ENCODE assay signal across 7 mouse cellular contexts in genomic region chr19:45058841-45059240, GRCm38 (mm10). TPM values are rescaled to one million over a fixed set of nuclear protein-coding genes. Genes with fewer than 3 reads are reported as not detected.
A peak's percentile ranks its signal among the peaks of the same experiment; 100 is the strongest.
DNase-seq lines count a peak whose midpoint lies in the region; ATAC-seq and TF ChIP-seq lines count a peak whose summit lies in the region.

No protein-coding gene starts in this region.

- no peak for TF ChIP-seq CTCF in spleen, adult 2 months (IDR thresholded peaks at IDR 0.05; ENCODE audit: extremely low read depth, insufficient read depth, insufficient read length, insufficient replicate concordance)
- TF ChIP-seq CTCF in testis, adult 2 months (IDR thresholded peaks at IDR 0.05; ENCODE audit: control insufficient read depth, insufficient read depth, insufficient replicate concordance, low read depth, low read length): no peak

- TF ChIP-seq POLR2A in spleen, adult 2 months (IDR thresholded peaks at IDR 0.05; ENCODE audit: low read depth, low read length): no peak
- TF ChIP-seq POLR2A in testis, adult 2 months (IDR thresholded peaks at IDR 0.05; ENCODE audit: control insufficient read depth, low read depth, low read length): no peak

- 2% methylated on average over 14 of the region's 14 CpGs for WGBS in spleen, adult 2 months
- 2% methylated on average over 14 of the region's 14 CpGs for WGBS in forebrain, embryonic 13.5 days
- WGBS in liver, embryonic 11.5 days: under 1% methylated on average over 14 of the region's 14 CpGs

- H3K27me3 ChIP-seq in spleen, adult 2 months (ENCODE audit: control insufficient read depth, insufficient read depth, low read length): no peaks in the 10 kb centered on the region
- H3K27me3 ChIP-seq in forebrain, embryonic 13.5 days: peaks cover 3% of the 10 kb centered on the region; the same call in 1 of the 2 replicates
- H3K27me3 ChIP-seq in liver, embryonic 11.5 days (replicated peaks; ENCODE audit: control insufficient read depth, insufficient read depth, low read length): peaks cover 2% of the 10 kb centered on the region
- no peaks in the 10 kb centered on the region for H3K27me3 ChIP-seq in testis, adult 2 months (ENCODE audit: control insufficient read depth, insufficient read depth, low read length)

- peaks cover 1% of the 10 kb centered on the region; the same call in 1 of the 2 replicates for H3K36me3 ChIP-seq in spleen, adult 2 months (ENCODE audit: control insufficient read depth, insufficient read depth, low read length)
- peaks cover 15% of the 10 kb centered on the region for H3K36me3 ChIP-seq in forebrain, embryonic 13.5 days (ENCODE audit: poor library complexity, severe bottlenecking)
- H3K36me3 ChIP-seq in liver, embryonic 11.5 days (ENCODE audit: control insufficient read depth, insufficient read depth, low read length): no peaks in the 10 kb centered on the region
- H3K36me3 ChIP-seq in testis, adult 2 months (ENCODE audit: control insufficient read depth, insufficient read depth, low read length): no peaks in the 10 kb centered on the region

- peaks cover 8% of the 10 kb centered on the region for H3K4me1 ChIP-seq in spleen, adult 2 months (ENCODE audit: control insufficient read depth, insufficient read depth, insufficient read length)
- peaks cover 28% of the 10 kb centered on the region for H3K4me1 ChIP-seq in forebrain, embryonic 13.5 days
- H3K4me1 ChIP-seq in liver, embryonic 11.5 days (replicated peaks; ENCODE audit: control insufficient read depth, insufficient read depth, low read length): peaks cover 23% of the 10 kb centered on the region
- peaks cover 5% of the 10 kb centered on the region for H3K4me1 ChIP-seq in testis, adult 2 months (ENCODE audit: control insufficient read depth, insufficient read depth, low read length)

- no peak for ATAC-seq in forebrain, embryonic 13.5 days
- ATAC-seq in liver, embryonic 11.5 days (replicated peaks; ENCODE audit: low FRiP score): peak; percentile 45; the same call in 1 of the 2 replicates

- H3K9ac ChIP-seq in forebrain, embryonic 13.5 days: peak overlapping the region; percentile 89
- peak overlapping the region; percentile 82 for H3K9ac ChIP-seq in liver, embryonic 11.5 days (ENCODE audit: low read depth, low read length)

- H3K4me2 ChIP-seq in forebrain, embryonic 13.5 days: peak overlapping the region; percentile 87
- peak overlapping the region; percentile 94 for H3K4me2 ChIP-seq in liver, embryonic 11.5 days

- DNase-seq in spleen, adult 2 months (ENCODE audit: low read depth in 1 of 2, low spot score in 2 of 2): no peak
- DNase-seq in spleen, postnatal 36 days (ENCODE audit: low spot score in 2 of 2): no peak
- DNase-seq in liver, embryonic 11.5 days (ENCODE audit: low spot score): no peak
- DNase-seq in cerebellum, adult 8-10 months: no peak
- DNase-seq in layer of hippocampus, adult 18-20 months (ENCODE audit: low spot score in 2 of 2): no peak

- H3K4me3 ChIP-seq in spleen, adult 2 months (ENCODE audit: extremely low read depth, insufficient read depth, insufficient read length): peak overlapping the region; percentile 65
- peak overlapping the region; percentile 64 for H3K4me3 ChIP-seq in forebrain, embryonic 13.5 days
- H3K4me3 ChIP-seq in liver, embryonic 11.5 days (ENCODE audit: low read depth, low read length): peak overlapping the region; percentile 72
- H3K4me3 ChIP-seq in testis, adult 2 months (ENCODE audit: control insufficient read depth, low read depth, low read length): peak overlapping the region; percentile 78

- peak overlapping the region; percentile 90 for H3K27ac ChIP-seq in spleen, adult 2 months (ENCODE audit: insufficient read depth, low read length)
- peak overlapping the region; percentile 97 for H3K27ac ChIP-seq in forebrain, embryonic 13.5 days
- peak overlapping the region; percentile 97 for H3K27ac ChIP-seq in liver, embryonic 11.5 days (ENCODE audit: low read depth, low read length)
- peak overlapping the region; percentile 83 for H3K27ac ChIP-seq in testis, adult 2 months (ENCODE audit: control insufficient read depth, insufficient read depth, low read depth, low read length)

- no peaks in the 10 kb centered on the region for H3K9me3 ChIP-seq in forebrain, embryonic 13.5 days (replicated peaks)
- no peaks in the 10 kb centered on the region for H3K9me3 ChIP-seq in liver, embryonic 11.5 days (ENCODE audit: control insufficient read depth, low read length)

RNA-seq across cellular contexts. Expression of gene Sfxn3, which starts 11.5 kb away (rescaled TPM):
- 23.9 and 25.9 TPM in 2 replicates for polyA plus RNA-seq in spleen, adult 2 months (2012; rRNA removed)
- 38.8 and 42.2 TPM in 2 replicates for polyA plus RNA-seq in forebrain, embryonic 13.5 days (2015; fragmentation: Nextera tagmentation; extraction: Ambion mirVana)
- 6.3 and 6.8 TPM in 2 replicates for polyA plus RNA-seq in liver, embryonic 11.5 days (2014; fragmentation: Nextera tagmentation; extraction: Ambion mirVana)
- 16.3 and 20.7 TPM in 2 replicates for polyA plus RNA-seq in testis, adult 2 months (2012; rRNA removed)
- total RNA-seq in layer of hippocampus, adult 18-20 months (2021): 100 to 1,000 TPM in 1 of 2 experiments, 10 to 100 TPM in 1; 89.4 to 103 TPM

RNA-seq across cellular contexts. Expression of gene Pdzd7, which starts 13.3 kb away (rescaled TPM):
- 0.04 and 0.09 TPM in 2 replicates for polyA plus RNA-seq in spleen, adult 2 months (2012; rRNA removed)
- polyA plus RNA-seq in forebrain, embryonic 13.5 days (2015; fragmentation: Nextera tagmentation; extraction: Ambion mirVana): 0.92 and 1.5 TPM in 2 replicates
- 0.09 TPM in 1 of 2 replicates, not detected in the other for polyA plus RNA-seq in liver, embryonic 11.5 days (2014; fragmentation: Nextera tagmentation; extraction: Ambion mirVana)
- polyA plus RNA-seq in testis, adult 2 months (2012; rRNA removed): 1.0 and 1.1 TPM in 2 replicates
- total RNA-seq in layer of hippocampus, adult 18-20 months (2021): 1 to 10 TPM; 1.8 to 2.6 TPM

RNA-seq across cellular contexts. Expression of gene Kazald1, which starts 16.2 kb away (rescaled TPM):
- polyA plus RNA-seq in spleen, adult 2 months (2012; rRNA removed): 63.8 and 81.4 TPM in 2 replicates
- polyA plus RNA-seq in forebrain, embryonic 13.5 days (2015; fragmentation: Nextera tagmentation; extraction: Ambion mirVana): 0.46 and 0.76 TPM in 2 replicates
- polyA plus RNA-seq in liver, embryonic 11.5 days (2014; fragmentation: Nextera tagmentation; extraction: Ambion mirVana): 0.91 and 1.6 TPM in 2 replicates
- polyA plus RNA-seq in testis, adult 2 months (2012; rRNA removed): 5.3 and 6.1 TPM in 2 replicates
- total RNA-seq in layer of hippocampus, adult 18-20 months (2021): 1 to 10 TPM; 1.3 to 2.4 TPM

RNA-seq across cellular contexts. Expression of gene Lzts2, which starts 44.6 kb away (rescaled TPM):
- 23.3 and 25.9 TPM in 2 replicates for polyA plus RNA-seq in spleen, adult 2 months (2012; rRNA removed)
- polyA plus RNA-seq in forebrain, embryonic 13.5 days (2015; fragmentation: Nextera tagmentation; extraction: Ambion mirVana): 24.5 and 24.7 TPM in 2 replicates
- polyA plus RNA-seq in liver, embryonic 11.5 days (2014; fragmentation: Nextera tagmentation; extraction: Ambion mirVana): 28.6 and 31.4 TPM in 2 replicates
- polyA plus RNA-seq in testis, adult 2 months (2012; rRNA removed): 36.2 and 42.3 TPM in 2 replicates
- total RNA-seq in layer of hippocampus, adult 18-20 months (2021): 10 to 100 TPM; 32.0 to 35.6 TPM

RNA-seq across cellular contexts. Expression of gene Mrpl43, which starts 52.6 kb away (rescaled TPM):
- polyA plus RNA-seq in spleen, adult 2 months (2012; rRNA removed): 53.1 and 85.2 TPM in 2 replicates
- polyA plus RNA-seq in forebrain, embryonic 13.5 days (2015; fragmentation: Nextera tagmentation; extraction: Ambion mirVana): 82.2 and 89.7 TPM in 2 replicates
- polyA plus RNA-seq in liver, embryonic 11.5 days (2014; fragmentation: Nextera tagmentation; extraction: Ambion mirVana): 62.2 and 65.3 TPM in 2 replicates
- polyA plus RNA-seq in testis, adult 2 months (2012; rRNA removed): 43.4 and 46.8 TPM in 2 replicates
- 10 to 100 TPM; 40.6 to 42.2 TPM for total RNA-seq in layer of hippocampus, adult 18-20 months (2021)
